Mouse (Mus musculus): ENCODE measurements at regions not wholly inside any gene's neighbourhood (a gene's known extent, or its start where the extent isn't known, plus 50 kb on each side); places are given as distances from the start of the nearest gene placed in this dataset.
"Not testable (repeated sequence)": the region's sequence is repeated elsewhere in the genome, so short reads cannot be mapped to it uniquely, and the experiment has no call there.

- in situ Hi-C loops (cut with MboI, MseI): not testable (repeated sequence)
Observed at GRCm38 (mm10) chr6:13763636-13764035, 76.1 kb downstream of the Gpr85 start.

GRCm38 (mm10) chr6:13759431-13759830 lies 80.3 kb downstream of the Gpr85 start:
- in situ Hi-C loops (cut with MboI, MseI): no loop called here

- in situ Hi-C loops (cut with MboI, MseI): no loop called here
Observed at GRCm38 (mm10) chr6:13758946-13759345, 80.8 kb downstream of the Gpr85 start.

- in situ Hi-C loops (cut with MboI, MseI): loop anchor here (25.0 kb wide), 2 partner anchors 437 to 463 kb away; no protein-coding TSS in a partner anchor
Observed at GRCm38 (mm10) chr6:13748931-13749638, 71.3 kb upstream of the Bmt2 start.

GRCm38 (mm10) chr6:13747969-13748368 lies 70.2 kb upstream of the Bmt2 start:
- in situ Hi-C loops (cut with MboI, MseI): loop anchor here (25.0 kb wide), 2 partner anchors 436 to 464 kb away; no protein-coding TSS in a partner anchor

- in situ Hi-C loops (cut with MboI, MseI): loop anchor here (25.0 kb wide), 2 partner anchors 435 to 465 kb away; no protein-coding TSS in a partner anchor
Observed at GRCm38 (mm10) chr6:13746577-13747482, 69.1 kb upstream of the Bmt2 start.

Measured in regulatory T cell (primary cell).